Mouse (Mus musculus): Measurements from ENCODE around the gene Mdn1.

Gene Mdn1

GRCm38 (mm10) chr4:32789020-32789419 lies 132.1 kb downstream of the Mdn1 start:
- DNase-seq, result no peak

GRCm38 (mm10) chr4:32798976-32799375 lies 142.1 kb downstream of the Mdn1 start:
- no peak for DNase-seq

GRCm38 (mm10) chr4:32799966-32800576 lies 143.2 kb downstream of the Mdn1 start, which contains the start of gene Lyrm2:
TSS of gene Lyrm2 (plus strand) at chr4:32800253.
- DNase-seq, result peak; percentile 91

GRCm38 (mm10) chr4:32800577-32801170 lies 143.8 kb downstream of the Mdn1 start:
- no peak for DNase-seq

- no peak for DNase-seq
Observed at GRCm38 (mm10) chr4:32817478-32817877, 160.6 kb downstream of the Mdn1 start.

- DNase-seq, result no peak
Observed at GRCm38 (mm10) chr4:32820676-32821075, 163.8 kb downstream of the Mdn1 start.

GRCm38 (mm10) chr4:32824254-32824653 lies 167.3 kb downstream of the Mdn1 start:
- DNase-seq, result no peak
